Mouse (Mus musculus): ENCODE measurements around the gene Vangl2.

Gene Vangl2

DNA sequence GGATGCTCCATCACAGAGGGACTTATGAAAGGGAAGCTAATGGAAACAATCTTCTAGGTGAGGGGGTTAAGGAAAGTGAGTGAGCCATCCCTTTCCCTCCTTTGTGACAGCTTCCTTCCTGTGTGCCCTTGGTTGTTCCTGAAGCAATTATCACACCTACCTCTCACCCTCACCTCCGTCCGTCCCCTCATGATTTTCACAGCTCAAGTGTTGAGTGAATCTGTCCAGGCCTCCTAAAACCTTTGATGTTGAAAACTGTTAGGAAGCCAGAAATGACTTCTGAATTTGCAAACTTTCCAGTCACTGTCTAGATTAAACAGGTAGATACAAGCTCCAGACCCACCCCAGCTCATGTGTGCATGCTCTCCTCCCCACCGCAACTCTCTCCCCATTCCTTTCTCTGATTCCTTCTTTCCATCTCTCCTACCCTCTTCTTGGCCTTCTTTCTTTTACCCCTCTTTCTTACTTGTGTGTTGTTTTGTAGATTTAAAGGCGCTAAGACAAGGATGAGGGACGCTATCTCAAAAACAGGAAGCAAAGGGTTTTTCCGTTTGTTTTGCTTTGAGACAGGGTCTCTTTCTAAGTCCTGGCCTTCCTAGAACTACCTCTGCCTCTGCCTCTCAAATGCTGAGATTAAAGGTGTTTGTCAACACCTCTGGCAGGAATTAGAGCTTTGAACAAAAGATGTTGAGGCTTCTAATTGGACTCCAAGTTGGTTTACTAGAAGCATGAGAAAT, 62.0 kb downstream of the Vangl2 start:
- no peak for DNase-seq (ENCODE audit: extremely low spot score)

DNA sequence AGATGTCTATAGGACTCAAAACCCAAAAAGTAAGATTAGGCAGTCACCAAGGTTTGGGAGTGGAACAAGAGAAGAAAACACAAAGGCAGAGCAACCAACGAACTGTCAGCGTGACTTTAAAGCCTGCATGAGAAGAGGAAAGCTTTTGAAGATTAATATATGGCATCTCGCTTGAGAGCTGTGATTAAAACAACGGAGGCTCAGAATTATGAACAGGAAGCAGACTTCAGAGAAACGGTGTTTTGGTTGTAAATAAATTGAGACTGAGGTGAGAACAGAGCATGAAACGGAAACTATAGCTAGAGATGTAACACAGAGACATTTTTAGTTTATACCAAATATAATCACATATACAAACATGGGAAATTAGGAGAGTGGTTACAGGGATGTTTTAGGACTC, 64.6 kb downstream of the Vangl2 start:
- no peak for DNase-seq (ENCODE audit: extremely low spot score)

DNA sequence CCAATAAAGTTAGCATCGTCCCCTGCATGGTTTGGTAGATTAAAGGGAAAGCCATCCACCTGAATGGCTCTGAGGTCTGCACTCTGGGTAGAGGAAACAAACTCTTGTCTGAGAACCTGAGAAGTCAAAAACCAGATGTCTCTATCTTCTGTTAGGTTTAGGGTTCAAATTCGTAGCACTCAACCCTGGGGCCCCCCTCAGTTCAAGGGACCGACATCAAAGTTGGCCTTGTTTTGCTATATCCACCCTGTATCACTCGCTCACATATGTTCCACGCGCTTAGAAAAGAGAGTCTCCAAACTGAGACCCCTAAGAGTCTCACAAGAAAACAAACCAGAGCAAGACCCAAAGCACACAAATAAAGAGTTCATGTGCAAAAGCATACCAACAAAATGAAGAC, 66.5 kb downstream of the Vangl2 start:
- DNase-seq (ENCODE audit: extremely low spot score) = no peak

DNA sequence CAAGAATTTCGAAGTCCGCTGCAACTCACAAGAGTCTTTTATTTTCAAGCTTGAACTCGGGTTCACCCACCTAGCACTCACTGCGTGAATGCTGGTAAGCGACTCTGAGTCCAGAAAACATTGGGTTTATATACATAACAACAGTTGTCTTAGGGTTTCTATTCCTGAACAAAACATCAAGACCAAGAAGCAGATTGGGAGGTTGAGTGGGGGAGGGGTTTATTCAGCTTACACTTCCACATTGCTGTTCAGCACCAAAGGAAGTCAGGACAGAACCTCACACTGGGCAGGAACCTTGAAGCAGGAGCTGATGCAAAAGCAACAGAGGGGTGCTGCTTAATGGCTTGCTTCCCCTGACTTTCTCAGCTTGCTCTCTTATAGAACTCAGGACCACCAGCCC, 67.5 kb downstream of the Vangl2 start:
- no peak for DNase-seq (ENCODE audit: extremely low spot score)

DNA sequence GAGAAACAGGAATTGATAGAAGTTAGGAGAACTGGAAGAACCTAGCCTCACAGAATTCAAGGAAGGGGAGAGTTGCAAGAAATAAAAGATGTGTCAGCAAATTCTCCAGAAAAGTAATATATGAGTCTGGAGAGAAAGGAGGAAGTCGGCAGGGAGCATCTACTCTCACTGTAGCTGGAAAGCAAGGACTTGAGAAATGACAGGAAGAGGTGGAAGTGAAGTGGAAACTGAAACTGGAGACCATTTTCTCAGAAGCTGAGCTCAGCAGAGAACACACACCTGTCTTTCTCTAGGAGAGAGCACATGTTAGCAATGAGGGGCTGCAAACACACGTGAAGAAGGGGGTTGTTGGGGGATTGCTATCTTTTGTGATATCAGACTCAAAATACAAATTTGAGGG, 70.8 kb downstream of the Vangl2 start:
- DNase-seq (ENCODE audit: extremely low spot score) = no peak

DNA sequence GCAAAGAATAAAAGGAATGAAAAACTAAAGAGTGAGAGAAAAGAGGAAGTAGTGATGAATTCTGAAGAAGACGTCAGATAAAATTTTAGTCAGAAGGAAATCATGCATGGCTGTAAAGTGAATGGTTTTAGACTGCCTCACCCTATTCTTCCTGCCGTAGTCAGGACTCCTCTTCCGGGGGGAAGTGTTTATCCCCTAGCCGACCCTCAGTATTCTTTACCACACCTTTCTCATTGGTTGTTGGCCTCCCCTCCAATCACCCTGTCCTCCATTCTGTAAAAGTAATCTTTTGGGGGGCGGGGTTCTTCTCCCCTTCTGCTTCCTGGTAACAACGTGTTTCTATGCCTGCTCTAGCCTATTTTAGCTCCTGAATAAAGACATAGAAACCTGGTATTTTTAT, 73.2 kb downstream of the Vangl2 start:
- no peak for DNase-seq (ENCODE audit: extremely low spot score)

All from embryo, embryonic 9.5 days (tissue).